Mouse (Mus musculus): ENCODE results near the gene AI481877.

GRCm38 (mm10) chr4:59089391-59089790 lies 49.4 kb downstream of the AI481877 start:
- TF ChIP-seq POLR2A (IDR thresholded peaks at IDR 0.05; ENCODE audit: borderline replicate concordance, extremely low read depth, low read depth, low read length) (no peak), CTCF (IDR thresholded peaks at IDR 0.05; ENCODE audit: insufficient read depth, low read length) (no peak)

Data from lung, adult 2 months (tissue).